Mouse (Mus musculus) myocyte (in vitro differentiated cells): ENCODE results near the gene Tmem238.

Experiments used
- E2F4 ChIP-seq: IDR thresholded peaks from one replicate; pipeline ENCODE4 v1.6.1; 2011; ENCODE audit warnings: mild to moderate bottlenecking, control low read depth, moderate library complexity; ENCODE audit not compliant: insufficient read depth
- MAX ChIP-seq: IDR thresholded peaks from one replicate; pipeline ENCODE4 v1.6.1; 2011; ENCODE audit warnings: low read depth, mild to moderate bottlenecking, control low read depth
- TCF12 ChIP-seq: IDR thresholded peaks from one replicate; pipeline ENCODE4 v1.6.1; 2011; ENCODE audit warnings: mild to moderate bottlenecking, control low read depth; ENCODE audit not compliant: poor library complexity, insufficient read depth, severe bottlenecking

GRCm38 (mm10) chr7:4742482-4742819 lies 47.0 kb downstream of the Tmem238 start:
- TF ChIP-seq E2F4 (no peak), TCF12 (no peak), MAX (no peak)
